Mouse (Mus musculus) activated CD4-positive, CD25-positive, alpha-beta regulatory T cell, adult 4 months (primary cell): ENCODE data around the gene Ilf3. TPM values are rescaled to one million over a fixed set of nuclear protein-coding genes. Genes with fewer than 3 reads are reported as not detected.

Source experiments
- ATAC-seq: one replicate; pipeline ENCODE4 v1.8.0; 2017
- polyA plus RNA-seq, 2 experiments: library from polyadenylated mRNA; unstranded; fragments of 100-300 nt; shearing (Covaris generic); gene quantifications; one replicate each; pipeline ENCODE4 v1.2.1; 2017

Gene Ilf3
- polyA plus RNA-seq, 2 experiments from 2014 or later, result 96.0 to 122 TPM

- no peak for ATAC-seq
Measured at GRCm38 (mm10) chr9:21403745-21404144, 36.1 kb downstream of the Ilf3 start.

- no peak for ATAC-seq
Measured at GRCm38 (mm10) chr9:21405525-21405924, 37.9 kb downstream of the Ilf3 start.

GRCm38 (mm10) chr9:21407951-21408350 lies 40.3 kb downstream of the Ilf3 start:
- no peak for ATAC-seq

GRCm38 (mm10) chr9:21408624-21409023 lies 41.0 kb downstream of the Ilf3 start:
- no peak for ATAC-seq

GRCm38 (mm10) chr9:21409592-21410317 lies 42.1 kb downstream of the Ilf3 start:
- peak; percentile 53 for ATAC-seq

GRCm38 (mm10) chr9:21411669-21412550 lies 44.2 kb downstream of the Ilf3 start, which contains the start of gene Qtrt1:
Gene Qtrt1, plus strand, starts transcription at chr9:21411837.
- ATAC-seq, result peak; percentile 93

- ATAC-seq, result no peak
Measured at GRCm38 (mm10) chr9:21417866-21418265, 50.2 kb downstream of the Ilf3 start.

- ATAC-seq, result peak; percentile 33
Measured at GRCm38 (mm10) chr9:21419646-21420045, 52.0 kb downstream of the Ilf3 start.

- peak; percentile 98 for ATAC-seq
Measured at GRCm38 (mm10) chr9:21424631-21425555, 57.2 kb downstream of the Ilf3 start, which contains the start of gene Dnm2. Gene Dnm2, plus strand, starts transcription at chr9:21424908.

GRCm38 (mm10) chr9:21425556-21425945 lies 57.9 kb downstream of the Ilf3 start:
- no peak for ATAC-seq

GRCm38 (mm10) chr9:21426013-21426412 lies 58.3 kb downstream of the Ilf3 start:
- no peak for ATAC-seq

- no peak for ATAC-seq
Measured at GRCm38 (mm10) chr9:21426525-21426924, 58.9 kb downstream of the Ilf3 start.

- no peak for ATAC-seq
Measured at GRCm38 (mm10) chr9:21427773-21428172, 60.1 kb downstream of the Ilf3 start.

- no peak for ATAC-seq
Measured at GRCm38 (mm10) chr9:21428178-21428577, 60.5 kb downstream of the Ilf3 start.

- no peak for ATAC-seq
Measured at GRCm38 (mm10) chr9:21430724-21431123, 63.1 kb downstream of the Ilf3 start.

GRCm38 (mm10) chr9:21432066-21432465 lies 64.4 kb downstream of the Ilf3 start:
- ATAC-seq, result no peak

- ATAC-seq, result no peak
Measured at GRCm38 (mm10) chr9:21433766-21434165, 66.1 kb downstream of the Ilf3 start.

GRCm38 (mm10) chr9:21434410-21434809 lies 66.7 kb downstream of the Ilf3 start:
- ATAC-seq, result no peak

- peak; percentile 98 for ATAC-seq
Measured at GRCm38 (mm10) chr9:21435777-21436635, 68.3 kb downstream of the Ilf3 start.

- ATAC-seq, result no peak
Measured at GRCm38 (mm10) chr9:21437577-21437976, 69.9 kb downstream of the Ilf3 start.

- ATAC-seq, result no peak
Measured at GRCm38 (mm10) chr9:21438219-21438618, 70.5 kb downstream of the Ilf3 start.
